Mouse (Mus musculus) embryonic facial prominence, embryonic 12.5 days (tissue): ENCODE measurements around the gene Cacna2d4. TPM values are rescaled to one million over a fixed set of nuclear protein-coding genes. Genes with fewer than 3 reads are reported as not detected.

Source experiments
- ATAC-seq: fragments of 200-750 bp; cut with Nextera tagmentation; 2 replicates; pipeline ENCODE4 v1.8.0; 2017; ENCODE audit not compliant: insufficient number of reproducible peaks, insufficient read depth, low FRiP score, low TSS enrichment
- H3K27ac ChIP-seq: fragments of 300-500 bp; sonication (generic); 2 replicates; pipeline ENCODE4 v1.5.1; 2016; ENCODE audit warnings: mild to moderate bottlenecking
- H3K27me3 ChIP-seq: fragments of 300-500 bp; sonication (generic); 2 replicates; pipeline ENCODE4 v1.6.1; 2016; ENCODE audit warnings: mild to moderate bottlenecking, moderate library complexity
- H3K36me3 ChIP-seq: fragments of 300-500 bp; sonication (generic); 2 replicates; pipeline ENCODE4 v1.6.1; 2016; ENCODE audit warnings: mild to moderate bottlenecking
- H3K4me1 ChIP-seq: fragments of 300-500 bp; sonication (generic); 2 replicates; pipeline ENCODE4 v1.6.1; 2016
- H3K4me2 ChIP-seq: fragments of 300-500 bp; sonication (generic); replicated peaks from 2 replicates; pipeline ENCODE4 v1.6.1; 2016; ENCODE audit warnings: mild to moderate bottlenecking, moderate library complexity
- H3K4me3 ChIP-seq: fragments of 300-500 bp; sonication (generic); 2 replicates; pipeline ENCODE4 v1.5.1; 2016; ENCODE audit warnings: mild to moderate bottlenecking
- H3K9ac ChIP-seq: fragments of 300-500 bp; sonication (generic); 2 replicates; pipeline ENCODE4 v1.6.1; 2016; ENCODE audit warnings: mild to moderate bottlenecking, moderate library complexity
- H3K9me3 ChIP-seq: fragments of 300-500 bp; sonication (generic); 2 replicates; pipeline ENCODE4 v1.6.1; 2016; ENCODE audit warnings: mild to moderate bottlenecking, moderate library complexity
- WGBS: fragments of 180-500 bp; shearing (Covaris S2); methylation state at CpG from one replicate; pipeline ENCODE4 v1.1.7; 2016; 5-methylcytosine and 5-hydroxymethylcytosine counted together
- polyA plus RNA-seq: library from polyadenylated mRNA; unstranded; fragments of >200 nt; fragmentation: Nextera tagmentation; extraction: Ambion mirVana; gene quantifications from 2 replicates; pipeline ENCODE4 v1.2.1, GENCODE M21; 2016

Cacna2d4 gene
- polyA plus RNA-seq, 1 experiment from 2014 or later: not detected

GRCm38 (mm10) chr6:119400649-119401048 is 164.3 kb downstream of the Cacna2d4 start:
- Histone ChIP-seq H3K4me1 (no peaks in the 10 kb centered on the region), H3K9me3 (no peaks in the 10 kb centered on the region), H3K9ac (no peak overlapping the region), H3K4me3 (no peak overlapping the region), H3K4me2 (no peak overlapping the region), H3K27me3 (no peaks in the 10 kb centered on the region), H3K27ac (no peak overlapping the region), H3K36me3 (no peaks in the 10 kb centered on the region)
- 91% methylated on average over 3 of the region's 3 CpGs for WGBS
- ATAC-seq: no peak

- ATAC-seq: no peak
- Histone ChIP-seq H3K9ac (no peak overlapping the region), H3K4me1 (no peaks in the 10 kb centered on the region), H3K4me3 (no peak overlapping the region), H3K36me3 (no peaks in the 10 kb centered on the region), H3K4me2 (no peak overlapping the region), H3K9me3 (no peaks in the 10 kb centered on the region), H3K27ac (no peak overlapping the region), H3K27me3 (no peaks in the 10 kb centered on the region)
- 87% methylated on average over 8 of the region's 8 CpGs for WGBS
Observed at GRCm38 (mm10) chr6:119401545-119402304, 165.4 kb downstream of the Cacna2d4 start.

Other genes with a start within 250 kb of the Cacna2d4 start
- 8.5 and 9.7 TPM in 2 replicates for gene Dcp1b, start 61.3 kb upstream of the Cacna2d4 start, polyA plus RNA-seq
- gene Cacna1c, start 40.1 kb upstream of the Cacna2d4 start, polyA plus RNA-seq: 10.2 and 11.9 TPM in 2 replicates
- gene Lrtm2, start 94.2 kb downstream of the Cacna2d4 start, polyA plus RNA-seq: 0.04 and 0.13 TPM in 2 replicates
- 28.4 and 30.2 TPM in 2 replicates for gene Adipor2, start 181.2 kb downstream of the Cacna2d4 start, polyA plus RNA-seq
- gene Fbxl14, start 243.1 kb downstream of the Cacna2d4 start, polyA plus RNA-seq: 4.1 and 4.4 TPM in 2 replicates